Mouse (Mus musculus): ENCODE measurements around the gene Ccdc85c. TPM values are rescaled to one million over a fixed set of nuclear protein-coding genes. Genes with fewer than 3 reads are reported as not detected.

Ccdc85c gene
- polyA plus RNA-seq, 1 experiment from 2014 or later, result 17.7 TPM

DNA sequence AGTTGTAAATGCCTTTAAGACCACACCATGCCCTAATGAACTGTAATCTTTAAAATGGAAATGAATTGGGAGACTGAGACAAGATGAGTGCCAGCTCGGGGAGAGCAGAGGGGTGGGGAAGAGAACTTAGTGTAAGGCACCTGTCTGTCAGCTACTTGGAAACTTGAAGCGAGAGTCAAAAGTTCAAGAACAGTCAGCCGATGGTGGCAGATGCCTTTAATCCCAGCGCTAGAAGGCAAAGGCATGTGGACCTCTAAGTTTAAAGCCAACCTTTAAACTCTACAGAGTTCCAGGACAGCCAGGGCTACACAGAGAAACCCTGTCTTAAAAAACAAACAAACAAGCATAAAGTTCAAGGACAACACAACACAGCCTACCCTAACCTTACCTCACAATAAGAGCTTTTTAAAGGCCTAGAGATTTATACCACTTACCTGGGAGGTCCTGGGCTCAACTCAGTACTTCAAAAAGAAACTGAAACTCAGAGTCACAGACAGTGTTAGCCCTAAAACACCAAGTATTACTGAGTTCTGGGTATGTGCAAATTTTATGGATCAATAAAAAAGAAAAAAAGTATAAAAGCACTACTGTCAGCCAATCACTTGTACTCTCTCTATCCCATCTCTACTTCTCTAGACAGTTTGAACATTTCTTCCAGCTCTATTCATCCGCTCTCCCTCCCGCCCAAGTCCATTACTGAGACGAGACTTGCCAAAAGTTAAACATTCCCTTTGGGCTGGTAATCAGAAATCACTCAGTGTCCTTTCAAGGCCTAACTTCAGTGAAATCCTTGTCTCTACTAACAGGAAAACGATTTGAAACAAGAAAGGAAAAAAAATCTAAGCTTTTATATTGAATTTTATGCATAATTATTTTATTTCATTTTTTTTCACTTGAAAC is 100.4 kb downstream of the Ccdc85c start:
- Histone ChIP-seq H3K9ac (no peak overlapping the region), H3K36me3 (no peaks in the 10 kb centered on the region), H3K27ac (no peak overlapping the region), H3K27me3 (no peaks in the 10 kb centered on the region), H3K4me2 (no peak overlapping the region), H3K4me3 (no peak overlapping the region), H3K9me3 (no peaks in the 10 kb centered on the region), H3K4me1 (replicated peaks) (peaks cover 45% of the 10 kb centered on the region)
- WGBS, result 75% methylated on average over 8 of the region's 8 CpGs
- ATAC-seq (ENCODE audit: low FRiP score), result no peak

DNA sequence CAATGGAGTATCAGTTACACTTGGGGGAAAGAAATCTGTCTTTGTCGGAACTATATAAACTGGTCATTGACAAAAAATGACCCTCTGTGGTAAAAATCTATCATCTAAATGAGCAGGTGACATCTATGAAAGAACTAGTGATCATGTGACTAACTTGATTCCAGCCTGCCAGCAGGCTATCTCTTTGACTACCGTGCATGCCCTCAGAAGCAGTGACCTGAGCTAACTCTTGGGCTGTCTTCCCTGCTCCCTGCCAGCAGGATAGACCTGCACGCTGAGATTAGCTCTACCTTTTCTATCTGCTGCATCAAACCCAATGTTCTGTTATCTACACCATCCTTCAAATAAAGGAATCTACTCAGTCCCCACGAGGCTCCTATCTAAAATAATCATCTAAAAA is 102.6 kb downstream of the Ccdc85c start:
- Histone ChIP-seq H3K4me1 (replicated peaks) (peaks cover 38% of the 10 kb centered on the region), H3K36me3 (no peaks in the 10 kb centered on the region), H3K9ac (no peak overlapping the region), H3K4me2 (no peak overlapping the region), H3K4me3 (no peak overlapping the region), H3K9me3 (no peaks in the 10 kb centered on the region), H3K27ac (no peak overlapping the region), H3K27me3 (no peaks in the 10 kb centered on the region)
- WGBS, result 54% methylated on average over 4 of the region's 4 CpGs
- no peak for ATAC-seq (ENCODE audit: low FRiP score)

DNA sequence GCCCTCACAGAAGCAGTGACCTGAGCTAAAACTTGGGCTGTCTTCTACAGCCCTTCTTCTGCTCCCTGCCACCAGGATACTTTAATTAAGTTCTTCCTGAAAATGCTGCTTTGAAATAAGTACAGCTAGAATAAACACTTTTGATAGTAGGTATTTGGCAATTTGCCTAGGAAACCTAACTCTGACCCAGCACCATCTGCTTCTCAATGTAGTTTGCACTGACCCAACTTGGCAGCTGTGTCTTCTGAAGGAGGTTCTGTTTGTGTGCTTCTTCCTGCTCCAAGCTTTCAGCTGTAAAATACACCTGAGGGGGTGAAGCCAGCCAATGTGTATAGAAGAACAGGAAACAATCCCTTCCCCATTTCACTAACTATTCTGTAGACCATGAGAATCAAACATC is 103.9 kb downstream of the Ccdc85c start:
- Histone ChIP-seq H3K27me3 (no peaks in the 10 kb centered on the region), H3K9ac (no peak overlapping the region), H3K36me3 (no peaks in the 10 kb centered on the region), H3K9me3 (no peaks in the 10 kb centered on the region), H3K27ac (no peak overlapping the region), H3K4me1 (replicated peaks) (peaks cover 25% of the 10 kb centered on the region), H3K4me3 (no peak overlapping the region), H3K4me2 (no peak overlapping the region)
- ATAC-seq (ENCODE audit: low FRiP score), result no peak

DNA sequence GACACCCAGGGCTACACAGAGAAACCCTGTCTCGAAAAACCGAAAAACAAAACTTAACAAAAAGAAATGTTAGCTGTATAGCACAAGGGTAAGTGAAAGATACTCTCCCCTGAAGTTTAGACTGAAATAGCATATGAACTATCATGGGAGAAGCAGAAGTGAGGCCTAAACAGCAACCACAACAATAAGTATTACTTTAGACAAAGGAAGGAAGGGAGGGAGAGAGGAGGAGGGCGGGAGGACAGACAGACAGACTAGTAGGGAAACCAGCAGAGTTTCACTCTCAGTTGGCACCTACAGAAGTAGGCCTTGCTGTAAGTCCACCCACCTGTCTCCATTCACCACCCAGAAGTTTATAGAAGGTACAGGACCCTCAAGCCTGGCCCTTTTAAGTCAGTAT is 104.8 kb downstream of the Ccdc85c start:
- Histone ChIP-seq H3K4me1 (replicated peaks) (peaks cover 22% of the 10 kb centered on the region), H3K4me2 (no peak overlapping the region), H3K36me3 (no peaks in the 10 kb centered on the region), H3K9ac (no peak overlapping the region), H3K27ac (no peak overlapping the region), H3K27me3 (no peaks in the 10 kb centered on the region), H3K9me3 (no peaks in the 10 kb centered on the region), H3K4me3 (no peak overlapping the region)
- WGBS, result 91% methylated on average over 3 of the region's 3 CpGs
- ATAC-seq (ENCODE audit: low FRiP score), result no peak

DNA sequence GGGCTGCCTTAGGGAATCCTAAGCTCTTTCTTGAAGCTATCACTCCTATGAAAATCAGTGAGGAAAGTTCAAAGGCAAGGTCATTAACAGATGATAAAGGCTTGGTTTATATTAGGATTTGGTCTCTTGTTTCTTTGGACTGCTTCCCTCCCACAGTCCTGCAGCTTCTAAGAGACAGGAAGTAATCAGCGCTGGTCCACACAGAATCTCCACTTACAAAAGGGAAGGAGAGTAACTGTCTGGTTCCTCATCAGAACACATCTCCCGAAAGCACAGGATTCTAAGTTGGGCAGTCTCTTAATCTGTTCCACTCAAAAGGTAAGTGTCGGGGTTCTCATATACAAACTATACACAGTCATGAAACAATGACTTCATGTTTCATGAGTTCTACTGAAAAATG is 106.3 kb downstream of the Ccdc85c start:
- H3K27ac ChIP-seq, result no peak overlapping the region
- H3K27me3 ChIP-seq, result no peaks in the 10 kb centered on the region
- H3K4me3 ChIP-seq, result no peak overlapping the region
- H3K9me3 ChIP-seq, result no peaks in the 10 kb centered on the region
- peaks cover 26% of the 10 kb centered on the region for H3K4me1 ChIP-seq (replicated peaks)
- ATAC-seq (ENCODE audit: low FRiP score), result no peak
- H3K4me2 ChIP-seq, result no peak overlapping the region
- no peaks in the 10 kb centered on the region for H3K36me3 ChIP-seq
- no peak overlapping the region for H3K9ac ChIP-seq
- 88% methylated on average over 3 of the region's 3 CpGs for WGBS

DNA sequence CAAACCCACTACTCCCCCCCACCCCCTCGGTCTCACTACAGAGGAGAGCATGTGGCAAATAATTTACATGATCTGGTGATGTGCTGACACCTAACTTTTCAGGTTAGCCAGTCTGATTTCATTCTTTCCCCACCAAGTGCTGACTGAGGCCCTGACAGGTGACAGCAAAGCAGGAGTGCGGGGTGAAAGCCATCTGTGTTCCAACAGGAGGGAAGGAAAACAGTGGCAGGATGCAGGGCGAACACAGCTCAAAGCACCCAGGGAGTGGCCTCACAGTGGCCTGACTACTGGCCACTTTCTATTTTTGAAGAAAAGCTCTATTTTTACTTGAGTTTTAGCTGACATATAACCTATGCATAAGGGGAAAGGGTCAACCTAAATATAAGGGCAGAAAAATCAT is 111.5 kb downstream of the Ccdc85c start:
- H3K27me3 ChIP-seq, result no peaks in the 10 kb centered on the region
- H3K9ac ChIP-seq, result no peak overlapping the region
- H3K4me3 ChIP-seq, result no peak overlapping the region
- H3K4me1 ChIP-seq (replicated peaks), result peaks cover 10% of the 10 kb centered on the region
- H3K9me3 ChIP-seq, result no peaks in the 10 kb centered on the region
- 77% methylated on average over 3 of the region's 3 CpGs for WGBS
- no peak for ATAC-seq (ENCODE audit: low FRiP score)
- no peak overlapping the region for H3K27ac ChIP-seq
- H3K4me2 ChIP-seq, result no peak overlapping the region
- peaks cover 28% of the 10 kb centered on the region for H3K36me3 ChIP-seq

DNA sequence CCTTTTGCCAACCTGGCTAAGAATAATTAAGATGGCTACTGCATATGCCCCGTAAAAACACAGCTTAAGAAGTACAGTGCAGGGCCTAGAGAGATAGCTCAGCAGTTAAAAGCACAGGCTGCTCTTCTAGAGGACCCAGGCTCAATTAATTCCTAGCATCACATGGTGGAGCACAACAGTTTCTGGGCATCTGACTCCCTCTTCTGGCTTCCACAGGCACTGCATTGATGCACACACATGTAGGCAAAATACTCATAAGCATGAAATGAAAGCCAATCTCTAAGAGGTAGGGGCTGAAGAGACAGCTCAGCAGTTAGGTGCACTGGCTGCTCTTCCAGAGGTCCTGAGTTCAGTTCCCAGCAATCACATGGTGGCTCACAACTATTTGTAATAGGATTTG is 113.2 kb downstream of the Ccdc85c start:
- 90% methylated on average over 1 of the region's 1 CpGs for WGBS
- no peak for ATAC-seq (ENCODE audit: low FRiP score)
- Histone ChIP-seq H3K27me3 (no peaks in the 10 kb centered on the region), H3K9ac (no peak overlapping the region), H3K4me1 (replicated peaks) (peaks cover 10% of the 10 kb centered on the region), H3K4me2 (no peak overlapping the region), H3K9me3 (no peaks in the 10 kb centered on the region), H3K36me3 (peaks cover 32% of the 10 kb centered on the region), H3K4me3 (no peak overlapping the region), H3K27ac (no peak overlapping the region)

DNA sequence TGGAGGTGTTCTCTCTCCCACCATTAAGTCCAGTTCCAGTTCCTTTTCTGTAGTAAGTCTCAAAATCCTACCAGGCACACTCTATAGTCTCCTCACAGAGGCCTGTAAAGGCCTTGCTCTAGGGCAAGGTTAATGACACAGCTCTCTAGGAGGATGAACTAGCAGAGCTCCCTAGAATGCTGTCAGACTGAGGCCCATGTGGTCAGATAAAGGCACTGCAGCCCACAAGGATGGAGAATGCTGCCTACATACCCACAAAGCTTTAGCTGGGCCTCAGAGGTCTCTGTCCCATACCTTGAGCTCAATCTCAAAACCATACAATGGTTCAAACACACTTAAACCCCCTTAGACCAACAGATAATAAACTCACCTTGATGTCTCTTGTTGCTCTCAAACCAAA is 115.4 kb downstream of the Ccdc85c start:
- no peaks in the 10 kb centered on the region for H3K9me3 ChIP-seq
- ATAC-seq (ENCODE audit: low FRiP score), result no peak
- H3K4me3 ChIP-seq, result no peak overlapping the region
- peaks cover 42% of the 10 kb centered on the region for H3K36me3 ChIP-seq
- H3K4me2 ChIP-seq, result no peak overlapping the region
- H3K27ac ChIP-seq, result no peak overlapping the region
- H3K27me3 ChIP-seq, result no peaks in the 10 kb centered on the region
- H3K4me1 ChIP-seq (replicated peaks), result peaks cover 10% of the 10 kb centered on the region
- H3K9ac ChIP-seq, result no peak overlapping the region

Other genes with a start within 250 kb of the Ccdc85c start
- 99.7 and 102 TPM in 2 replicates for gene Setd3, start 96.1 kb downstream of the Ccdc85c start, polyA plus RNA-seq (2015; fragmentation: Nextera tagmentation; extraction: Ambion mirVana)
- 3.8 and 4.0 TPM in 2 replicates for gene Ccnk, start 95.8 kb downstream of the Ccdc85c start, polyA plus RNA-seq (2015; fragmentation: Nextera tagmentation; extraction: Ambion mirVana)
- gene Hhipl1, start 30.8 kb upstream of the Ccdc85c start, polyA plus RNA-seq (2015; fragmentation: Nextera tagmentation; extraction: Ambion mirVana), result 1.5 and 1.6 TPM in 2 replicates
- 15.4 and 17.5 TPM in 2 replicates for gene Cyp46a1, start 59.0 kb upstream of the Ccdc85c start, polyA plus RNA-seq (2015; fragmentation: Nextera tagmentation; extraction: Ambion mirVana)
- gene Eml1, start 95.5 kb upstream of the Ccdc85c start, polyA plus RNA-seq (2015; fragmentation: Nextera tagmentation; extraction: Ambion mirVana), result 58.7 and 61.9 TPM in 2 replicates

Data from hindbrain, embryonic 13.5 days (tissue).